In genomic region chr1:81745024-81745960, GRCm38 (mm10) we compare ENCODE assay signal across 8 mouse cellular contexts.
DNase-seq lines count a peak whose midpoint lies in the region; ATAC-seq and TF ChIP-seq lines count a peak whose summit lies in the region.

No protein-coding gene starts in this region.

- H3K4me3 ChIP-seq in lung, embryonic 16.5 days (ENCODE audit: low read length) = no peak overlapping the region
- no peak overlapping the region for H3K4me3 ChIP-seq in hindbrain, embryonic 13.5 days
- no peak overlapping the region for H3K4me3 ChIP-seq in limb, embryonic 14.5 days (replicated peaks; ENCODE audit: low read length)

- DNase-seq in adrenal gland, postnatal 14 days = peak; percentile 8
- DNase-seq in adrenal gland, postnatal 25 days = no peak
- no peak for DNase-seq in lung, postnatal 25 days (ENCODE audit: low spot score)
- peak; percentile 9 for DNase-seq in limb, embryonic 14.5 days (ENCODE audit: low spot score)
- no peak for DNase-seq in left cerebral cortex, postnatal 4 days

- peaks cover 12% of the 10 kb centered on the region for H3K4me1 ChIP-seq in lung, embryonic 16.5 days (replicated peaks; ENCODE audit: control insufficient read depth, insufficient read depth, low read length)
- peaks cover 9% of the 10 kb centered on the region for H3K4me1 ChIP-seq in hindbrain, embryonic 13.5 days (replicated peaks)
- peaks cover 30% of the 10 kb centered on the region for H3K4me1 ChIP-seq in limb, embryonic 14.5 days (ENCODE audit: control insufficient read depth, insufficient read depth, low read length)

- H3K27ac ChIP-seq in lung, embryonic 16.5 days (ENCODE audit: low read length) = peak overlapping the region; percentile 77
- peak overlapping the region; percentile 15; the same call in 1 of the 2 replicates for H3K27ac ChIP-seq in hindbrain, embryonic 13.5 days
- peak overlapping the region; percentile 71 for H3K27ac ChIP-seq in limb, embryonic 14.5 days (replicated peaks; ENCODE audit: low read depth, low read length)

- H3K36me3 ChIP-seq in lung, embryonic 16.5 days (ENCODE audit: control insufficient read depth, insufficient read depth, low read length) = no peaks in the 10 kb centered on the region
- H3K36me3 ChIP-seq in hindbrain, embryonic 13.5 days = no peaks in the 10 kb centered on the region
- no peaks in the 10 kb centered on the region for H3K36me3 ChIP-seq in limb, embryonic 14.5 days (ENCODE audit: control insufficient read depth, insufficient read depth, low read length)

- peak; percentile 19; the same call in 1 of the 2 replicates for ATAC-seq in lung, embryonic 16.5 days (ENCODE audit: low read depth)
- no peak for ATAC-seq in hindbrain, embryonic 13.5 days (ENCODE audit: low FRiP score)
- ATAC-seq in limb, embryonic 14.5 days (ENCODE audit: low FRiP score, low read depth) = peak; percentile 65; the same call in 1 of the 2 replicates
- no peak for ATAC-seq in megakaryocyte progenitor cell, adult 5-6 weeks (replicated peaks; ENCODE audit: poor library complexity)

- TF ChIP-seq POLR2A in limb, embryonic 14.5 days (IDR thresholded peaks at IDR 0.05; ENCODE audit: borderline replicate concordance, extremely low read depth, insufficient read depth, insufficient read length) = no peak

- no peaks in the 10 kb centered on the region for H3K9me3 ChIP-seq in lung, embryonic 16.5 days (ENCODE audit: control insufficient read depth, low read length)
- H3K9me3 ChIP-seq in hindbrain, embryonic 13.5 days = no peaks in the 10 kb centered on the region
- H3K9me3 ChIP-seq in limb, embryonic 14.5 days (ENCODE audit: control insufficient read depth, low read length) = no peaks in the 10 kb centered on the region

- H3K27me3 ChIP-seq in lung, embryonic 16.5 days (ENCODE audit: control insufficient read depth, insufficient read depth, low read depth, low read length) = no peaks in the 10 kb centered on the region
- H3K27me3 ChIP-seq in hindbrain, embryonic 13.5 days = no peaks in the 10 kb centered on the region
- H3K27me3 ChIP-seq in limb, embryonic 14.5 days (ENCODE audit: control insufficient read depth, insufficient read depth, low read length) = no peaks in the 10 kb centered on the region

- H3K4me2 ChIP-seq in lung, embryonic 16.5 days (ENCODE audit: low read depth, low read length) = no peak overlapping the region
- no peak overlapping the region for H3K4me2 ChIP-seq in hindbrain, embryonic 13.5 days
- H3K4me2 ChIP-seq in limb, embryonic 14.5 days (replicated peaks; ENCODE audit: low read depth, low read length, severe bottlenecking) = peak overlapping the region; percentile 22; the same call in 1 of the 2 replicates

- WGBS in lung, embryonic 16.5 days = 68% methylated on average over 14 of the region's 14 CpGs
- 69% methylated on average over 14 of the region's 14 CpGs for WGBS in hindbrain, embryonic 13.5 days
- 29% methylated on average over 14 of the region's 14 CpGs for WGBS in limb, embryonic 14.5 days

- no peak overlapping the region for H3K9ac ChIP-seq in lung, embryonic 16.5 days (ENCODE audit: low read length)
- no peak overlapping the region for H3K9ac ChIP-seq in hindbrain, embryonic 13.5 days
- no peak overlapping the region for H3K9ac ChIP-seq in limb, embryonic 14.5 days (ENCODE audit: low read depth, low read length, severe bottlenecking)

- intact Hi-C loops in left cerebral cortex, postnatal 4 days (cut with DNase I) = no loop called here

Comparison
In these comparisons a context has a peak if more than half of its experiments do, and no peak if none do; other contexts are left out.
1. DNase-seq: peak in adrenal gland, postnatal 14 days (single experiment) and limb, embryonic 14.5 days (single experiment); none in adrenal gland, postnatal 25 days (single experiment), lung, postnatal 25 days (single experiment) and left cerebral cortex, postnatal 4 days (single experiment).
2. ATAC-seq: peak in lung, embryonic 16.5 days (single experiment) and limb, embryonic 14.5 days (single experiment); none in hindbrain, embryonic 13.5 days (single experiment) and megakaryocyte progenitor cell, adult 5-6 weeks (single experiment).
3. H3K27ac ChIP-seq: peak in every context shown above with its lines; median percentile 77 in lung, embryonic 16.5 days; 71 in limb, embryonic 14.5 days; 15 in hindbrain, embryonic 13.5 days.